Mouse (Mus musculus): ENCODE results near the gene Rab21.

The Rab21 gene

DNA sequence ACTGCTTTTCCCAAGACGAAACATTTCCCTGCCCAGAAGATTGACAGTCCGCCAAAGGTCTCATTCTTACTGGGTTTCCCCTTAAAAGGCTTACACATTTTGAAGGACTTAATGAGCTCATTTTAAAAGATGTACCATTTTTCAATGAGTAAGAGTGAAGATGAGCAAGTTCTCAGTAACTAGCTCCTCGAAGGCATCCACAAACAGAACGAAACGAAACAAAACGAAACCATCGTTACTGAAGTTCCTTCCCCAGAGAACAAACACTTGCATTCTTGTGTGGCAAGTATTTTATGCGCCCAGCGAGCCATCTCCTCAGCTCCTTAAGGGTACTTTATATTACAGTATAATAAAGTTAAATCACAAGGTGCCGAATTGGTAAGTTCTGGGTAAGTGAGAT, 34.0 kb downstream of the Rab21 start:
- DNase-seq (ENCODE audit: low spot score in 2 of 2) = no peak

DNA sequence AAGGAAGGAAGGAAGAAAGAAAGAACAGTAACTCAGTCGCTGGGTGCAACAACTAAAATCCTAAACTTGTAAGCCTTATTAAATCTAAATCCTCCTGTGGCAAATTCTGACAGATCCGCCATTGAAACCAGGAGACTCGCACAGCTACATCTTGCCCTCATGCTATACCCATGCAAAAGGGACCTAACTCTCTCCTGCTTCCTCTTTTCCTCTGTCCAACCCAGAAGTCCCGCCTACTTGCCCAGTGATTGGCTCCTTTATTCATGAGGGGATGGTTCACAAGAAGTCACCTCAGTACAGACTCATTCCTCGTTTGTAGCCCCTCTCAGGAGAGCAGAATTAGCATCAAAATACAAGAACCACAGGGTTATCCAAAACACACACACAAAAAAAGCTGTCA, 43.7 kb downstream of the Rab21 start:
- no peak for DNase-seq (ENCODE audit: low spot score in 2 of 2)

DNA sequence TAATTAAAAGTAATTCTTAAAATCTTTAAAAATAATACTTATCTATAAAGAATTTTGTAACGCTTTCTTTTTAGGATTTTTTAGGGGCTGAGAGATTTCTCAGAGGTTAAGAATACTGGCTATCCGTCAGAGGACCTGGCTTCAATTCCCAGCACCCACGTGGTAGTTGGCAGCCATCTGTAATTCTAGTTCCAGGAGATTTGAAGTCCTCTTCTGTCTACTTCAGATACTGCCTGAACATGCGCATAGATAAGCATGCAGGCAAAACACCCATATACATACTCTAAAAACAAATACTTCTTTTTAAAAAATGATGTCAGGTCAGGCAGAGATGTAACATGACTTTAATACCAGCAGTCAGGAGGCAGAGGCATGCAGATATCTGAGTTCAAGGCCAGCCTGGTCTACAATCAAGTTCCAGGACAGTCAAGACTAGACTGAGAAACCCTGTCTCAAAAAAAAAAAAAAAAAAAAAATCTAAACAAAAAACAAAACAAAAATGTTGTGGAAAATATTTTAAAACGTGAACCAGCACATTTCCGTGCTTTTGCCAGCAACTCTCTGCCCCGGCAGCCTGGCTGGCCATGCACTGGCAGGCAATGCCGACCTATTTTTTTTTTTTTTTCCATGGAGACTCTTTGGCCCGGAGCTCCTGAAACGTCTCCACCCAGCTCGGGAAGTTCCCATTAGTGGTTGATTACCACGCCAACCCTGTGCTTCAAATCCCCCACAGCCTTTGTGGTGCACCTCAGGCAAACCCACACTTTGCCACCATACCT, 44.6 kb downstream of the Rab21 start:
- DNase-seq (ENCODE audit: low spot score in 2 of 2) = no peak

DNA sequence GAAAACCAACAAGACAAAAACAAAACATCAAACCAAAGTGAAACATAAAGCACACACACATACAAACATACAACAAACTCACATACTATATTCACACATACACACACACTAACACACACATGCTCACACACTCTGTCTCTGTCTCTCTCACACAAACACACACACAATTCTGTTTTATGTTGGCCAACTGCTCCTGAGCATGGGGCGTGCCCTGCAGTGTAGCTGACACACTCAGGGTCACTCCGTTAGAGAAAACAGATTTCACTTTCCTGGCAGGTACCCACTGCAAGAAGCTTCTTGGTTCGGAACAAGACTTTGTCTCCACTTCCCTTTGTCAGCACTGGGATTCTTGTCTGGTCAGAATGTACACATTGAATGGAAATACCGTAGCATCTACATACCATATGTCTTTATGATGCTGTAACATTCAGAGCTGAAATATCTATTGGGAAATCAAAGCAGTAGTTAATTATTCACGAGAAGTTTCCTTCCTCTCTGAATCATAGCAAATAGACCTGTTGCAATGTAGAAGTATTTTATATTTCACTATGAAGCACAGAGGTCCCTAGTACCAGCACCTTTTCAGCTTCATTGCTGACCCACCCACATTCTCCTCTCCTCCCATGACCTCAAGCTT, 52.4 kb downstream of the Rab21 start:
- no peak for DNase-seq (ENCODE audit: low spot score in 2 of 2)

DNA sequence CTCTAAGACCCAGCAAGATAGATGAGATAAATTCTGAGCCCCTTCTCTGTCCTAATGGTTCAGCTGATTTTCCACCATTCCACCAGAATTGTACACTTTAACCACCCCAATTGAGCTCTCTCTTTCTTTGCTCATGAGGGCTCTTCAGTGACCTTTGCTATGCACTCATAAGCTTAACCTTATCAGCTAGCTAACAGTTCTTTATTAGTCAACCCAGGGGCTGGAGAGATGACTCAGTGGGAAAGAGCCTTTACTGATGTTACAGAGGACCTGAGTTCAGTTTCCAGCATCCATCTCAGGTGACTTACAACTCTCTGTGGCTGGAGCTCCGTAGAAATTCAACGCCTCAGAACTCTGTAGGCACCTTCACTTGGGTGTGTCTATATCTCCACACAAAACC, 53.1 kb downstream of the Rab21 start:
- DNase-seq (ENCODE audit: low spot score in 2 of 2) = no peak

DNA sequence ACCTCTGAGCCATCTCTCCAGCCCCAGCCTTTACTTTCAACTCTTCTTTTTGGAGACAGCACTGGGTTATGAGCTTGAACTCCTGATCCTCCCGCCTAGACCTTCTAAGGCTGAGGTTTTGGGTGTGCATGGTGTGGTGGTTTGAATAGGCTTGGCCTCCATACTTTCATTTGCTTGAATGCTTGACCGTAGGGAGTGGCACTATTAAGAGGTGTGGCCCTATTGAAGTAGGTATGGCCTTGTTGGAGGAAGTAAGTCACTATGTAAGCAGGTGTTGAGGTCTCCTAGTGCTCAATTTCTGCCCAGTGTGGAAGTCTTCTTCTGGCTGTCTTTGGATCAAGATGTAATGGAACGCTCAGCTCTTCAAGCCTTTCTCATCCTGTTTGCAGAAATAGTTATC, 54.0 kb downstream of the Rab21 start:
- no peak for DNase-seq (ENCODE audit: low spot score in 2 of 2)

DNA sequence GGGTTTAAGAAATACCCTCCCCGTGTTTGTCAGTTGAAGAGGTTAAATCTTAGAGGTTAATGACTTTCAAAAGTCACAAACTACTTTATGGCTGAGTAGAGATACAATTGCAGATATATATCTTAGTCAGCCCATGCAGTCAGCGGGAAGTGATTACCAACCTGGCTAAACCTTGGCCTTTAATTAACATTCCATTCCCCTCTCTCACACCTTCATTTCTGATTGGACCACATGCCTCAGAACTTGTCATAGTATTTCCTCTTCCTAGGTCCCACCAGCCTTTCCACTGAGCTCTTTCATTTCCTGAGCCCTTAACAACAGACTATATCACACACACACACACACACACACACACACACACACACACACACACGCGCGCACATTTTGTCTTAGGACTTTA, 59.2 kb downstream of the Rab21 start:
- no peak for DNase-seq (ENCODE audit: low spot score in 2 of 2)

DNA sequence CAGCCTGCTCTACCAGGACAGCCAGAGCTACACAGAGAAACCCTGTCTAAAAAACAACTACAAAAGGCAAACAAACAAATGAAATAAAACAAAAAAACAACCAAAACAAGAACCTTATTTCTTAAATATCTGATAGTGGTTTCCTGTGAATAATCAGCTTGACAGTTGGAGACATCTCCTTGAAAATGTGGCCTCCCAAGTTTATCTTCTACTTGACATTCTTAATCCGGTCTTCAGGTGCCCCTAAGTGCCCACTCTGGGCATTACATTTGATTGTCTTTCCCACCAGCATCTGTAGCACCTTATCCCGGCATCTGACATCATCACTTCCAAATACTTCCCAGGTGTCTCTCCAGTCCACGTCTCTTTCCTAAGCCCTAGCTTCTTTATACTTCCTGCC, 61.9 kb downstream of the Rab21 start:
- no peak for DNase-seq (ENCODE audit: low spot score in 2 of 2)

DNA sequence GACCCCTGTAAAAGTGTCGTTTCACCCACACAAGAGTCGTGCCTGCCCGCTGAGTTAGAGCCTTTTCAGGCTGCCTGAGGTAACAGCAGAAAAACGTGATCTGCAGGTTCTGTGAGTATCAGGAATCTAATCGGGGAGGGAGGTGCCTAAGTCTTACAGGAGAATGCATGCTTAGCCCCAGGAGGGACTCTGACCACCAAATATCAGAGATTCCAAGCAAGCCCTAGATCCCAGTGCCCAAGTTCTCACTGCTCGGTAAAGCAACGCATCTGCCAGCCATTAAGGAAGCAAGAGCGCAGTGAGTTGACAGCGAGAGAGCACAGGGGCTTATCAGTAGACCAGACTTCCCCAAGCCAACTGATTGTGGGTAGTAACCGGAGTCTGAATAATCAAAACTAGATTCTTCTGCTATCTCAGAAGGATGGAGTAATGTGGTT, 63.1 kb downstream of the Rab21 start:
- DNase-seq (ENCODE audit: low spot score in 2 of 2) = no peak

DNA sequence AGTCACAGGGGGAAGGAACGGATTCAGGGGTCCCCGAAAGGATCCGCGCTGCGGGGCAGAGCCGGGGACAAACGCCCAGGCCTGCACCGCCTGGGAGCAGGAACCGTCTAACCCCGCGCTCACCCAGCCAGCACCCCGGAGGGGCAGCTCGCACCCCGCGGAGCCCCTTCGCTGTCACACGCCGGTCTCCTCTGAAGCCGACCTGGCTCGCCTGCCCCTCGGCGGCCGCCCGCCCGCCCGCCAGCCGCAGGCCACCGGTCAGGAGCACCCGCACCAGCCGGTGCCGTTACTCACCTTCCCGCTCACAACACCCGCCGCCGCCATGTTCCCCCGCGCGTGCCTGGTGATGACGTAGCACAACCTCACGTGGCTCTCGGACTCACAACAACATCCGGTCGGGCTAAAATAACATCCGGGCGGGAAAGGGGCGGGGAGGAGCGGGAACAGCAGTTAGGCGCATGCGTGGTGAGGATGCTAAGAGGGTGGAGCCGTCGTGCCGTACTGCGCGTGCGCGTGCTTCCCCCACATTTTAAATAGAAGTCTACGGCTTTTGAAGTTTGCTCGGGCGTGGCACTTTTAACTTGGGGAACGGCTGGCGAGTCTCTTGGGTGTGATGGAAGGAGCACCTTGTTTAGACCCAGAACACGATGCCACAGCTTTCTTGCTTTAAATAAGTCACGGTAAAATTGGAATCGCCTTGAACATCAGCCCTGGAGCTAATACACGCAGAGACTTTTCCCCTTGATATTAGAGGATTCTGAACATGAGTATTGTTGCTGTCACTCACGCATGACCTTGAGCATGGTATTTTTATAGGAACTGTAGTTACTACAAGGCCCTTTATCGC, 64.1 kb downstream of the Rab21 start, which contains the start of gene Tbc1d15:
TSS of gene Tbc1d15 (minus strand) at position 380 of the 847 bp plus-strand sequence.
- peak; percentile 98 for DNase-seq (ENCODE audit: low spot score in 2 of 2)

DNA sequence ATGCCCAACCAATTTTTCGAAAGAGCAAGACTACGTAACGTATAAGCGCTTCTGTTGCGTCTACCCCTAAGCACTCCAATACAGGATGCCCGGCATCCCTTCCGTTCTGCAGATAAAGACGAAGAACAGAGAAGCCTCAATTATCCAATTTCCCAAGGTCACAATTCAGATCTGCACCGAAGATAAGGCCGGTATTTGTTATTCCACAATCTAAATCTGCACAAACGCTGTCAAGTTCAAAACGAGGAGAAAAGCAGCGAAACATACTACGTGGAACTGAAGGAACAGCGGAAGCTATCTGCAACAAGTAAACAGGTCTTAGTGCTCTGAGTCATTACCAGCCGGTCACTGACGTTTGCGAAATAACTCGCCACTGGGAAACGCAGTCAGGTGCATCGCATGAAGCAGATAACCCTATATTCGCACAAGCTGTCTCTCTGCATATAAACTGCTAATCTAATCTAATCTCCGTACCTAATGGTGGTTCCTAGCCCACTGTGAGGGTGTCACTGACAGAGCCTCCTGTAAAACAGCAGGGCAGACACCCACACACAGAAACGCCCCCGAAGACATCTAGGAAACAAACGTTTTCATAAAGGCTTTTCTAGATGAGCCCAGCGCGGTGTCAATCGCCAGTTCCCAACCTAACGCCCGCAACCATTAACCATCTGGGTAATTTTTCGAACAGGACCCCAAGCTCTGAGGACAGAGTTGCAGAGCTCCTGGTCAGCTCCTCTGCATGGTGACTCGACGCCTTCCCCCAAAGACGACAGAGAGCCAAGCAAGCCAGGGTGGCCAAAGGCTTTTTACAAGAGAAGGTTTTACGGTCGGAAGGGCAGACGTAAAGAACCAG, 64.9 kb downstream of the Rab21 start:
- peak in 1 of 2 experiments; percentile 14 for DNase-seq (ENCODE audit: low spot score in 2 of 2)

DNA sequence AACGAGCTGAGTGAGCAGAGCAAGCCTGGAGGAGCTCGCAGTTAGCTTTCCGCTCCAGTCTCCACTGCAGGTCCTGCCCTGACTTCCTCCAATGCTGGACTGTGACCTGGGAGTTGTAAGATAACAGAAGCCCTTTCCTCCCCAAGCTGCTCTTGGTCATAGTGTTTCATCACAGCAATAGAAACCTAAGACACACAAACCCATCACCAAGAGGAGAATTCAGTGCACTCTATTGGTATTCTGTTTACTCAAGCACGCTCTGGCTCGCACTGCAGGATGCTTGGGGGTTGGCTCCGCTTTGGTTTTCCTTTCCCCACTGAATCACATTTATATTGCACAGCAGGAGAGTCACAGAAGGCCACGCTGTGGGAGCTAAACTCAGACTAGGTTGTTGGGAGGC, 67.4 kb downstream of the Rab21 start:
- no peak for DNase-seq (ENCODE audit: low spot score in 2 of 2)

DNA sequence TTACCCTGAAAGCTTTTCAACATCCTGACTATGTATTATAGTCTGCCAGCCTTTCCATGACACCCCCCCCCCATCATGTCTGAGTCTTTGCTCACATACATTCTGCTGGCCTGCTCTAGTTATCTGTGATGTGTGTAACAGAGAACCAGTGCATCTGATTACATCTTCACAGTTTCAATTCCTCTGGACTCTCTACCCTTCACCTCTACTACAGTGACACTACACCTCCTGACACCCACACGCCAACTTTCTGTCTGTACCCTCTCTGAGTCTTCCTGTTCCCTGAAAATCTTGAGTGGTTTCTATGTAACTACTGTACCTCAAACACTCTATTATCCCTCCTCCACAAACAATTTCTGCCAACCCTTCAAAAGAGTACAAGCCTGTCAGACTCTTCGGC, 69.9 kb downstream of the Rab21 start:
- no peak for DNase-seq (ENCODE audit: low spot score in 2 of 2)

DNA sequence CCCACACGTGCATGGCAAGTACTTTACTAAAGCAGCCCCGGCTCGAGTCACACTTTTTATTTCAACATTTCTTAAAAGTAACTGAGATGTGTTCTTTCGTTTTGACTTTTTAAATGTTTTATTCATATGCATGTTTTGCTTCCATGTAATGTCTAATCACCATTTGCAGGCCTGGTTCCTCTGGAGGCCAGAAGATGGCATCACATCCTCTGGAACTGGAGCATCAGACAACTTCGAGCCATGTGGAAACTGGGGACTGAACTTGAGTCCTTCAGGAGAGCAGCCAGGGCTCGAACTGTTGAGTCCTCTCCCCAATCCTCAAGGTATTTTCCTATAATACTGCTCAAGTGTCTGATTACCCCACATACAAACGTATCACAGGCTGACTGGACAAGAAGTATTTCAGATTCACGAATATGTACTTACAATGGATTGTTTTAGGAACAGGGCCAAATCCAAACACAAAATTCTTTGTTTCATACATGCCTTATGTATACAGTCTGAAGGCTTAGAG, 74.3 kb downstream of the Rab21 start:
- peak in 1 of 2 experiments; percentile 19 for DNase-seq (ENCODE audit: low spot score in 2 of 2)

DNA sequence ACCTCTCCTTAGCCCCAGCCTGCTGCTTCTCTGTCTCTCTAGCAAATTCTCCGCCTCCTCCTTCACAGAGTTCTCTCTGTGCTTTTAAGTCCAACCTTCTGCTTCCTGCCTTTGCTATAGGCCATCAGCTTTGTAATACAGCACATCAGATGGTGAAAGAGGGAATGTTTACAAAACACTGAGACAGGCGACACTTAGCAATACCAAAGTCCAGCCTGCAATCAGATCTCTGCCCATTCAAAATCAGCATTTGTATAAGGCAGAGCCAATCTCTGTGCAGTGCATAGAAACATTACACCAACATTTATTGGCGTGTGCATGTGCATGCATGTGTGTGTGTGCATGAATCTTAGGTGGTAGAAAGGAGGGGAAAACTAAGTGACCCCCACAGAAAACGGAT, 77.5 kb downstream of the Rab21 start:
- no peak for DNase-seq (ENCODE audit: low spot score in 2 of 2)

Data from frontal cortex, postnatal 36 days (tissue).